Mouse (Mus musculus) splenic B cell, adult 2 months (primary cell): ENCODE measurements around the gene A930002H24Rik.
A peak's percentile ranks its signal among the peaks of the same experiment; 100 is the strongest.

Source experiments
- DNase-seq: peaks from one replicate; pipeline ENCODE4 v3.0.0-alpha.2; 2011; ENCODE audit warnings: low read depth, low spot score
- H3K27me3 ChIP-seq: 2 replicates; pipeline ENCODE4 v1.6.1; 2012; ENCODE audit warnings: mild to moderate bottlenecking, low read length, moderate library complexity, mixed read lengths; ENCODE audit not compliant: control insufficient read depth, poor library complexity, insufficient read depth, severe bottlenecking
- H3K36me3 ChIP-seq: 2 replicates; pipeline ENCODE4 v1.6.1; 2012; ENCODE audit warnings: mild to moderate bottlenecking, low read length, moderate library complexity, mixed read lengths; ENCODE audit not compliant: control insufficient read depth, poor library complexity, insufficient read depth, severe bottlenecking

The A930002H24Rik gene

DNA sequence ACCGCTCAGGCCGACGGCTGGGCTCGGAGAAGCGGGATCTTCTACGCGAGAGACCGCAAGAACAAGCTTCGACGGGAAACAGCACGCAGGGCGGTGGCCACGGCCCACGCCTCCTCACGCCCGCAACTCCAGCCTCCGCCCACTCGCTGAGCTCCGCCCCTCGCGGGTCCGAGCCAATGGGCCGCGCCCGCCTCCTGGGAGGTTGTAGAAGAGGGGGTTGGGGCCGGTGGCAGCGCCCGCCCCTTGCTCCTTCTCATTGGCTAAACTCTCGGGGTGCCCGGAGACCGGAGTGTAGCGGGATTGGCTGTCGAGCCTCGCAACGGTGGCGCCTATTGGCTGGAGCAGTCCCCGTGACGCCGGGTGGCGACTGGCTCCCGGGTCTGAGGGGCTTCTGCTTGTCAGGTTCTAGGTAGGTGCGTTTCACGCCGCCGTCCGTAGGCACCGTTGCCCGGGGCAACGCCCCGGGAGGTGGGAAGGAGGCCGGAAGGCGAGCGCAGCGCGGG, at the start of gene A930002H24Rik:
A930002H24Rik (minus strand) TSS at position 145 of the 503 bp plus-strand sequence.
- Histone ChIP-seq H3K27me3 (no peaks in the 10 kb centered on the region), H3K36me3 (no peaks in the 10 kb centered on the region)
- DNase-seq: peak; percentile 87

DNA sequence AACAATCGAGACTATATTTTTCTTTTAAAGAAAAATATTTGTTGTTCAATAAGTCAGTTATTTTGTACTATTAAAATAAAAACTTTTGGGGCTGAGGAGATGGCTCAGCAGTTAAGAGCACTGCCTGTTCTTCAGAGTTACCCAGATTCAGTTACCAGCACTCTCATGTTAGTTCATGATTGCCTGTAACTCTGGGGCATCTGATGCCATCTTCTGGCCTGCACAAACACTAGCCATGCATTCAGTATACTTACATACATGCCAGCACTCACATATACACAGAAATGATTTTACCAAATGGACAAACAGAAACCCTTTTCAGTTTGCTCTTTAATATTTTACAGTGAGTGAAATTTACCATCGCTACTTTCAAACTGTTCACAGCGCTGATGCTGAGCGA, 45.7 kb upstream of the A930002H24Rik start:
- Histone ChIP-seq H3K36me3 (no peaks in the 10 kb centered on the region), H3K27me3 (no peaks in the 10 kb centered on the region)
- DNase-seq: no peak

DNA sequence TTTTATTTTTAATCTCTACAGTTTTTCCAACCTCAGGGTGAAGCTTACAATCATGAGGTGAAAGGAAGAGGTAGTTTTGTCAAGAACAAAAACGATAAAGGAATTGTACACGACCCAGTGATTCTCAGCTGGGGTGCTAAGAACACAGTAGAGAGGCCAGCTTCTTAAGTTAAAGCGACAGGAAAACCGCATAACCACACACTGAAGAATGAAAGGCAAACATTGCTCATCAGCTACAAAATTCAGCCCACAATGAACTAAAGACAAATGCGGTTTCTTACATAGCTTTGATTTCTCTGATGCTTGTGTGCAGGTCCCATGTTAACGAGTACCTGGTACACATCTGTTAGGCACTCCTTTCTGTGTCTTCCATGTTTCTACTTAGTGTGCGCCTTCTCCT, 33.5 kb upstream of the A930002H24Rik start:
- no peaks in the 10 kb centered on the region for H3K27me3 ChIP-seq
- no peaks in the 10 kb centered on the region for H3K36me3 ChIP-seq
- peak; percentile 3 for DNase-seq

DNA sequence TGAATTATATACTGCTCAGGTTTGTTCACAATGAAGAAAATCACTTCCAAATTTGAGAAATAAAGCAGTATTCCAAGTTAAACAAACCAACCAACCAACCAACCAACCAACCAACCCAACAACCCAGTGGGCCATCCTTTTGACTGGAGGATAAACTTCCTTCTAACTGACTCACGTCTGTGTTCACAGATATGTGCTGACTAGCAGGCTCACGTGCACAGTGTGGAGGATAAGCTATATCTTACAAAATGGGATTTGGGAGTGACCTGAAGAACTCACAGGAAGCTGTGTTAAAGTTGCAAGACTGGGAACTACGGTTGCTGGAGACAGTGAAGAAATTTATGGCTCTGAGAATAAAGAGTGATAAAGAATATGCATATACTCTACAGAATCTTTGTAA, 32.2 kb upstream of the A930002H24Rik start:
- Histone ChIP-seq H3K27me3 (no peaks in the 10 kb centered on the region), H3K36me3 (no peaks in the 10 kb centered on the region)
- DNase-seq: no peak

DNA sequence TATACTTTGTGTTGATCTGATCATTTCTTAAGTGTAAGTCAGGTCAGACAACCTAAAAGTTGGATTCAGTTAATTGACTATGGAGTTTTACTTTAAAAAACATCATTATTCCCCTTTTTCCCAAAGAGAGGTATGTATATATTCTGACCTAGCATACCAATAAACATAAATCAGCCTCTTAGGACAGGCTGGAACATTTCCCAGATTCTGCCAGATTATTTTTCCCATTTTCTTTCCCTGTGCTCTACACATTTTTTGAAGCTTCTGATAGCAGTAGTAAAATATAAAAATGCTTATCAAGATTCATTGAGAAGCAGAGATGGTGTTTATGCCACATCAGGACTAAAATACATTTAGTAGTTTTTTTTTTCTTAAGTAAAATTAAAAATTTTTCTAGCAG, 27.0 kb upstream of the A930002H24Rik start:
- no peak for DNase-seq
- H3K36me3 ChIP-seq: no peaks in the 10 kb centered on the region
- no peaks in the 10 kb centered on the region for H3K27me3 ChIP-seq

DNA sequence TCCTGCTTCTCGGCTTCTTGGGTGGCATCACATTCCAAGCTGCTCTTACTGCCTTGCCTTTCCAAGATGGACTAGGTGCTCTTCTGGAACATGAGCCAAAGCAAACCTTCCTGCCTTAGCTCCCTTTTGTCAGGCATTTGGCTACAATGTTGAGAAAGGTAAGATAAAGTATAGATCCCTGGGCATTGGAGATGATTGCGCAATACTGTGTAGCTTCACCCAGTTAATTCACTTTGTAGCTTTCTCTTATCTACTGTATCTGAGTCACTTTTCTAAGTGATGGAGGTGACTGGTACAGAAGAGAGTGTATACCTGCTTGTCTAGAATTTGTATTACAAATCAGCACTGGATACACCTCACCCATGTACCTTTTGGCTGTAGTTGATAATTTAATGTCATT, 23.4 kb upstream of the A930002H24Rik start:
- no peak for DNase-seq
- no peaks in the 10 kb centered on the region for H3K36me3 ChIP-seq

DNA sequence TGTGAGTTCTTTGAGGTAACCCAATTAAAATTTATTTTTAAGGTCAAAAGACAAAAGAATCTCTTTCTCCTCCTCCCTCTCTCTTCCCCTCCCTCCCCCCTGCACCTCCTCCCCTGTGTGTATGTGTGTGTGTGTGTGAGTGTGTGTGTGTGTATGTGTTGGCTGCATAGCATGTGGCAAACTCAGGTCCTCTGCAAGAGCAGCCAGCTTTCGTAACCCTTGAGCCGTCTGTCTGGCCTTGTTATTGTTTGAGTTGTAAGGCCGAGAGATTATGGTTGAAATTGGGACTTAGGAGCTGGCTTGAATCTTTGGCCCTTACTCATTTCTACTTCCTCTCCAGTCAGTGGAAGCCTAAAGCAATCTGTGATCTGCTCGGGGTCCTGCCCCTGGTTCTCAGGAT, 16.4 kb upstream of the A930002H24Rik start:
- Histone ChIP-seq H3K36me3 (no peaks in the 10 kb centered on the region), H3K27me3 (no peaks in the 10 kb centered on the region)
- no peak for DNase-seq

More for the DNA sequence above, 23.4 kb upstream of the A930002H24Rik start:
- no peaks in the 10 kb centered on the region for H3K27me3 ChIP-seq

DNA sequence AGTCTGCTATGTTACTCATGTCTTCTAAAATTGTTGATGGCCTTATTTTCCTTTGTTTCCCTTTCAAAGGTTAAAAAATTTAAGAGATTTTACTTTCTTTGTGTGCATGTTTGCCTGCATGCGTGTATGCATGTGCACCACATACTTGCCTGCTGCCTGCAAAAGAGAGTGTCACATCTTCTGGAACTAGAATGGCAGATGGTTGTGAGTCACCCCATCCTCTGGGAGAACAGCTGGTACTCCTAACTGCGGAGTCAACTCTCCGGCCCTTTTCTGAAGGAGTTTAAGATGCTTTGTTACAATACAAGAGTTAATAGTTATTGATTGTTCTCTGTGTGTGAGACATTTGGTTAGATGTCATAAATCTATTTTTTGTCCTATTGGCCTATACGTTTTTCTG, 15.3 kb upstream of the A930002H24Rik start:
- H3K36me3 ChIP-seq: no peaks in the 10 kb centered on the region
- DNase-seq: no peak
- no peaks in the 10 kb centered on the region for H3K27me3 ChIP-seq

DNA sequence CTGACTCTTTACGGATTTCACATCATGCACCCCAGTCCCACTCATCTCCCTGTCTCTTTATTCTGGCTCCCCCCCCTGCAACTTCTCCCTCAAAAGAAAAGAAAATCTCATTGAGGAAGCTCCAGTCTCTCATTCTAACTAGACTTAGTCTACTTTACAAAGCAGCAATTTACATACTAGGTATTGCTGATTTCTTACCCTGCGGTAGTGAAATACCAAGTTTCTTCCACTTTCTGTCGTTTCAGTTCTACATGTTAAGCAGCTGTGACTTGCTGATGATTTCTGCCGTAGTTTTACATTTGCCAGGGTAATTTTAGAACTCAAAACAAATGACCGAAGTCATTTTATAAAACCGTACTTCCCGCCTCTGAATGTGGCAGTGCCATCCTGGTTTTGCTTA, 8.2 kb upstream of the A930002H24Rik start:
- no peaks in the 10 kb centered on the region for H3K36me3 ChIP-seq
- no peaks in the 10 kb centered on the region for H3K27me3 ChIP-seq
- no peak for DNase-seq

DNA sequence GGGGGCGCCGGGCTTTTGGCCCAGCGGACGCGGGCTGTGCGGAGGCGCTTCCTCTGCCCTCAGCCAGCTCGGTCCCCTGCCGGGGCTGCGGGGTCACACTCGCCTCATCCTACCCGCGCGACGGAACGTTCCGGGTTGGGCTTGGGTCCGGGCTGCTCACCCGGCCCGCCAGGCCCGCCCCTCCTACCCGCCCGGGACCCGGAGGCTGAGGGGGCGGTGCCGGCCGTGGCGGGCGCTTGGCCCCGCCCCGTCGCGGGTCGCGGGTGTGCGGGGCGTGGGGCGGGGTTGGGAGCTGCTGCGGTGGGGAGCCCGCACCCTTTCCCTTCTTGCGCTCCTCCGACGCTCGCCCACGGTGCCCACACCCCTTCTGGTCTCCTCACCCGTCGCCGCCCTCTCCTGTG, 580 bp upstream of the A930002H24Rik start:
- DNase-seq: no peak
- H3K36me3 ChIP-seq: no peaks in the 10 kb centered on the region
- H3K27me3 ChIP-seq: no peaks in the 10 kb centered on the region

DNA sequence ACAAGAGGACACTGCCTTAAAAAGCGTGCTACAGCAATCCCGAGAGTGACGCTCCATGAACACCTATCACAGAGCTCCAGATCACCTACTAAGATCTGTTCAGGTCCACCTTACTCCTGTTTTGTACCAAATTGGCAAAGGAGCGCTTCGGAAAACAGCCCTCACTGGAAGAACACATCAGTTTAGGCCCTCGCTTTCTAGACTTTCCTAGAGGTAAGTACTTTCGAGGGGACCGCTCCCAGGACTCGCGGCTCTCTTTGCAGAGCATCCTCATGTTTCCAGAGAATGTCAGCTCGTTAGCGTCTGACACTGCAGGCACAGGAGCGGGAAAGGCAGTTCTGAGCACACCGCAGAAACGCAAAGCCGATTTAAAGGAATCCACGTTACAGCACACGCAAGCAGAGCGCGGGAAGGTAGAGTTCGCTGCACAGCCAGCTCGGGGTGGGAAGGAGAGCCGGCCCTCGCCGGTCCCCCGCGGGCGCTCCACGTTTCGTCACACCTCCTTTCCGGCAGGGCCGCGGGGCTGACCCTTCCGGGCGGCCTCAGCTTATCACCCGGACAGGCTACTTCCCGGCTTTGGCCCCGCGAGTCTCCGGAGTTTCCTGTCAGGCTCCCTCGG, 470 bp downstream of the A930002H24Rik start, which contains the start of gene Fer:
Fer (plus strand) TSS at position 51 of the 619 bp plus-strand sequence.
- Histone ChIP-seq H3K27me3 (no peaks in the 10 kb centered on the region), H3K36me3 (no peaks in the 10 kb centered on the region)
- DNase-seq: peak; percentile 17

DNA sequence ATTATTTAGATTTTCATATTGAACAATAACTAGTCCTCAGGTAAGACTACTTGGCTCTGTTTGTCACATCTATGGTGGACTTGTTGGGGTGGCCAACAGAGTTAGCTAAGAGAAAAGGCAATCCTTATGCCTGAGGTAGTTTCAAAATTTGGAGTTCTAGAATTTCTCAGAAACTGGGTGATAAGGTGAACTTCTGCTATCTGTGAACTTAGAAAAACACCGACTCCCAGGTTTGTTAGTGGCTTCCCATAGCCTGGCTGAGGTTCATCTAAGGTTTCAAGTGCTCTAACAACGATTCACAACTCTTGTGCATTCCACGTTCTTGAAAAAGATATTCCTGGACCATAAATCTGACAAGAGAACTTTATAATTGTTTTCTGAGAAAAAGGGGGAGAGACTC, 1.2 kb downstream of the A930002H24Rik start:
- H3K36me3 ChIP-seq: no peaks in the 10 kb centered on the region

DNA sequence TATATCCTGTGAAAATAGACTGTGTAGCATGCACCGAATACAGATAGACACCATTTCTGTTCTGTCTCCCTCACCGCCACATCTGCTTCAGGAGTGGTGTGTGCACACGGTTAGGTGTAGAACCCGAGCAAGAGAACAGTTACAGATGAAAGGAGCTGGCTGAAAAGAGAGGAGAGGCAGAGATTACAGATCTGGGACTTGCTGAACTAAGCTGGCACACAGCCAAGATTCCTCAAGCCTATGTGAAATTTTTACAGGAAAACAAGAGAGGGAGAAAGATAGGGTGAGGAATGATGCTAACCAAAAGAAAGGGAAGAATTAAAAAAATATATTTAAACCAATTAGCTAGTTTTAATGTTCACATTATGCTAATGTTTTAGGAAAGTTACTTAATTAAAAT, 2.6 kb downstream of the A930002H24Rik start:
- no peak for DNase-seq
- no peaks in the 10 kb centered on the region for H3K36me3 ChIP-seq
- H3K27me3 ChIP-seq: no peaks in the 10 kb centered on the region

More for the DNA sequence above, 1.2 kb downstream of the A930002H24Rik start:
- no peaks in the 10 kb centered on the region for H3K27me3 ChIP-seq
- DNase-seq: no peak

DNA sequence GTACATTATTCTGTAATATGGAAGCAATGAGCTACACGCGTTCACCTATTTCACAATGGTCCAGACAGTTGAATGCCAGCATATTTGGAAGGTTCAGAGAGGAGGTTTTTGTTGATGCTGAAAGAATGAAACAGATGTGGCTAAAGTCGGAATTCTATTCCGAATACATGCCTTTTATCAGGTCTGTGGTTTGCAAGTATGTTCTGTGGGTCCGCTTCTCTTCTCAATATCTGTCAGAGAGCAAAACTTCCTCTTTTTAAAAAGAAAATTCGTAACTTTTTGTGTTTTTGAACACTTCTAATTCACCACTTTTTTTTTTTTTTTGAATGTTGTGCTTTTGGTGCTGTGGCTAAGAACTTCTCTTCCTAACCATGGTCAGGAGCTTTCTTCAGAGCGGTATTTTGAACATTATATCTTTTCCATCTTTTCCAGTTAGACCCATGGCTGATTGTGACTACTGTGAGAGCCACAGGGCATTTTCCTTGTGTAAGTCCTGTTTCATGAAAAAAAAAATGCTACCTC, 6.5 kb downstream of the A930002H24Rik start:
- H3K27me3 ChIP-seq: peaks cover 3% of the 10 kb centered on the region
- no peaks in the 10 kb centered on the region for H3K36me3 ChIP-seq
- DNase-seq: no peak

DNA sequence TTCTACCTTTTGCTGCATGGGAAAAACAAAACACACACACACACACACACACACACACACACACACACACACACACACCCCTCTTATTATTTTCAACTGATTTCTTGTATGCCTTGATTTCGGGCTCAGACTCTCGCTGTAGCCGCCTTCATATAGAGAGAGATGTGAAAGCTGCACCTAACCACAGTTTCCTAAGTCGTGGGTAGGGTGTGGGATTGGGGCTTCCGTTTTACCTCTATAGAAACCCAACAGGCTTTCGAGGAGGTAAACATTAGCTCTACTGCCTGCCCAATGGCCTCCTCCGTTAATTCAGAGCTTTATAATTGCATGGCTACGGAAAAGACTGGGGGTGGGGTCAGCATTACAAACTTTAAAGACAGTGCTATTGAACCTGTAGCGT, 13.6 kb downstream of the A930002H24Rik start:
- peak; percentile 59 for DNase-seq
- Histone ChIP-seq H3K27me3 (peaks cover 3% of the 10 kb centered on the region), H3K36me3 (no peaks in the 10 kb centered on the region)

DNA sequence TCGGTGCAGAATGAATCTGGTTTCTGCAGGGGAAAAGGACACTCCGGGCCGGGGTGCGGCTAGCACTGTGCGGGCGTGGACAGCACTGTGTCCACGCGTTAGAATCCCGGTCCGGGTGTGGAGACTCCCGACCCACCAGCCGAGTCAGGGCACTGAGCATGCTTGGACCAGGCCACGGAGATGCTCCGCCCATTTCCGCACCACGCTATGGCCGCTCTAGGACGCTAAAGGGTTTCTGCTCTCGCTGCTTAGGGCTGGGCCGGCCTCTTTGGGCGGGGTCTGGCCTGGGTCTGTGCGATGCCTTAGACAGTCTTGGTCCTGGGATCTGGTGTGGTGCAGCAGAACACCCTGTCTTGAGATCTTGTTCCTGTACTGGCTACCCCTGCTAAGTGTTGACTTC, 14.0 kb downstream of the A930002H24Rik start:
- DNase-seq: peak; percentile 32
- Histone ChIP-seq H3K36me3 (no peaks in the 10 kb centered on the region), H3K27me3 (peaks cover 3% of the 10 kb centered on the region)
